Mouse (Mus musculus) neural tube, embryonic 10.5 days (tissue): ENCODE measurements around the gene Trim58.

Experiments
- DNase-seq: peaks from one replicate; pipeline ENCODE4 v3.0.0-alpha.2; 2017; ENCODE audit warnings: low spot score; ENCODE audit errors: extremely low spot score

The Trim58 gene

GRCm38 (mm10) chr11:58643350-58643749 lies 3.1 kb downstream of the Trim58 start:
- DNase-seq = peak; percentile 34

DNA sequence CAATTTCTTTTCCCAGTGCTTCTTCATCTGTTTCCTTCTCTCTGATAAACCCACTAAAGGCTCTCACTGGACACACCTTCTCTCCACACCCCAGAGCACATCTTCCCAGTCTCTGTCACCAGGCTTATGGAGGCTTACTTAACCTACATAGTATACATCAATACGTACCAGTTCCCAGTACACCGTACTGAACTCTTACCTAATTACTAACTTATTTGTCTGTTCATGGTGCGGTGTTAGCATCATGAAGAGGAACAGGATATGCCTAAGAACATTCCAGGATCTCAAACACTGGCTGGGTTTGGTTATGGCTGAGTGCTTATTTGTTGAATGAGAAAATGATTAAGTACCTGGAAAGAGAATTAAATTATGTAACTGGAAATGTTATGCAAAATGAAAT lies 14.9 kb downstream of the Trim58 start:
- no peak for DNase-seq

DNA sequence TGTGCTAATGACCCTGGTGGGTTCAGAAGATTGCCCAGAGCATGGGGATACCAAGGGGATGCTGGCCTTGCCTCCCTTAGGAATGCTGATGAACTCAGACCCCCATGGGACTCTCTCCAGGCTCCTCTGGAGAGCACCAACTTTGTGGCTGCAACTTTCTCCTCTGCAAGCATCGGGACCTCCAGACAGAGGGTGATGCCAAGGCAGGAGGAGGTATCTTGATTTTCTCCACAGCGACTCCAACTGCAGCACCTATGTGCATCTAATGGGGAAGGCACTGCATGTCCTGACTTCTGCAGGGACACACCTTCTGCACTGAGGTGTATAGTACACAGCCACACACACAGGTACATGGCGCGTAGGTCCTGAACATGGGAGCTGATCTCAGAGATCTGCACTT lies 18.3 kb downstream of the Trim58 start, which contains the start of gene Olfr322:
Olfr322 (plus strand) TSS at position 187 of the 400 bp plus-strand sequence.
- DNase-seq = no peak

DNA sequence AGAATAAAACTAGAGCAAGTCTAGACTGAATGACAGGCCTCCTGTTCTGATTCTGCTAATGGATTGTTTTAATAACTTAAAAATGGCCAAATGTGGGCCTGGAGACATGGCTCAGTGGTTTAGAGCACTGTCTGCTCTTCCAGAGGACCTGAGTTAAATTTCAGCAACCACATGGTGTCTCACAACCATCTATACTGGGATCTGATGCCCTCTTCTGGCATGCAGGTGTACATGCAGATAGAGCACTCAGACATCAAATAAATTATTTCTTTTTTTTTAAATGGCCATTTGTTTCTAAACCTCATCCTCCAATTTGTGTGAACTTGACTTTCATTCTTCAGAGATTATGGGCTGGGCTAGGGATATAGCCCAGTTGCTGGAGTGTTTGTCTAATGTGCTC lies 29.0 kb downstream of the Trim58 start:
- no peak for DNase-seq

DNA sequence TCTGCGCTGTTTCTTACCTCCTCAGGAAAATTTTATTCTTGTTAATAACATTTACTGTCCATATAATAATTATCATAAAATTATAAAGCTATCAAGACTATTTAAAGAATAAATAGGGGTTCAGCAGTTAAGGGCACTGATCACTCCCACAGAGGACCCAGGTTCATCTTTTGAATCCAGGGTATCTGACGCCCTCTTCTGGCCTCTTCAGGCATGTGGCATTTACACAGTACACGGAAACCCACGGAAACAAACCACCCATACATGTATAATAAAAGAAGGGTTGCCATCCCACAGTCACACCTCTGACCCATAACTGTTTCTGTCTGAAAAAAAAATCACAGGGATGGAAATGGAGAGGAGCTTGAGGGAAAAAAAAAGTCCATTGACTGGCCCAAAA lies 31.6 kb downstream of the Trim58 start:
- no peak for DNase-seq

- no peak for DNase-seq
Observed at GRCm38 (mm10) chr11:58680799-58681198, 40.5 kb downstream of the Trim58 start, which contains the start of gene Olfr320. Olfr320 (plus strand) TSS chr11:58681099.

- DNase-seq = no peak
Observed at GRCm38 (mm10) chr11:58698862-58699261, 58.6 kb downstream of the Trim58 start, which contains the start of gene Olfr319. Olfr319 (plus strand) TSS chr11:58699162.
